Mouse (Mus musculus) kidney, postnatal 0 days (tissue): ENCODE measurements around the gene Kif1c. TPM values are rescaled to one million over a fixed set of nuclear protein-coding genes. Genes with fewer than 3 reads are reported as not detected.

Source experiments
- ATAC-seq: fragments of 200-750 bp; cut with Nextera tagmentation; replicated peaks from 2 replicates; pipeline ENCODE4 v1.8.0; 2017; ENCODE audit warnings: low read depth, moderate number of reproducible peaks, moderate TSS enrichment, moderate library complexity; ENCODE audit not compliant: low FRiP score
- DNase-seq: peaks from one replicate; pipeline ENCODE4 v3.0.0-alpha.2; 2016; ENCODE audit warnings: low spot score
- H3K27ac ChIP-seq: fragments of 300-500 bp; sonication (generic); 2 replicates; pipeline ENCODE4 v1.5.1; 2014; ENCODE audit warnings: mild to moderate bottlenecking
- H3K27me3 ChIP-seq: fragments of 300-500 bp; sonication (generic); 2 replicates; pipeline ENCODE4 v1.6.1; 2014; ENCODE audit warnings: low read length, mixed read lengths; ENCODE audit not compliant: insufficient read depth
- H3K36me3 ChIP-seq: fragments of 300-500 bp; sonication (generic); 2 replicates; pipeline ENCODE4 v1.6.1; 2014; ENCODE audit warnings: low read length, mixed read lengths; ENCODE audit not compliant: insufficient read depth
- H3K4me1 ChIP-seq: fragments of 300-500 bp; sonication (generic); replicated peaks from 2 replicates; pipeline ENCODE4 v1.6.1; 2014; ENCODE audit warnings: antibody characterized with exemption, low read length, mixed read lengths; ENCODE audit not compliant: insufficient read depth
- H3K4me2 ChIP-seq: fragments of 300-500 bp; sonication (generic); 2 replicates; pipeline ENCODE4 v1.6.1; 2014; ENCODE audit warnings: mild to moderate bottlenecking, low read length, moderate library complexity, mixed read lengths
- H3K4me3 ChIP-seq: fragments of 300-500 bp; sonication (generic); replicated peaks from 2 replicates; pipeline ENCODE4 v1.5.1; 2014; ENCODE audit warnings: low read depth, low read length
- H3K9ac ChIP-seq: fragments of 300-500 bp; sonication (generic); 2 replicates; pipeline ENCODE4 v1.6.1; 2014; ENCODE audit warnings: low read depth, low read length
- H3K9me3 ChIP-seq: fragments of 300-500 bp; sonication (generic); replicated peaks from 2 replicates; pipeline ENCODE4 v1.6.1; 2016; ENCODE audit warnings: low read length, inconsistent platforms, mixed read lengths
- CTCF ChIP-seq: IDR thresholded peaks from 2 replicates; pipeline ENCODE4 v1.5.1; 2016; ENCODE audit warnings: antibody characterized with exemption, low read depth, mild to moderate bottlenecking, moderate library complexity
- WGBS: fragments of 180-500 bp; shearing (Covaris S2); extraction: QIAGEN DNeasy Blood & Tissue Kit; methylation state at CpG from one replicate; pipeline ENCODE4 v1.1.7; 2014; 5-methylcytosine and 5-hydroxymethylcytosine counted together
- polyA plus RNA-seq: library from polyadenylated mRNA; unstranded; fragments of >200 nt; fragmentation: Nextera tagmentation; extraction: Ambion mirVana; gene quantifications from 2 replicates; pipeline ENCODE4 v1.2.1, GENCODE M21; 2015

The Kif1c gene
- polyA plus RNA-seq, 1 experiment from 2014 or later, result 3.5 TPM

DNA sequence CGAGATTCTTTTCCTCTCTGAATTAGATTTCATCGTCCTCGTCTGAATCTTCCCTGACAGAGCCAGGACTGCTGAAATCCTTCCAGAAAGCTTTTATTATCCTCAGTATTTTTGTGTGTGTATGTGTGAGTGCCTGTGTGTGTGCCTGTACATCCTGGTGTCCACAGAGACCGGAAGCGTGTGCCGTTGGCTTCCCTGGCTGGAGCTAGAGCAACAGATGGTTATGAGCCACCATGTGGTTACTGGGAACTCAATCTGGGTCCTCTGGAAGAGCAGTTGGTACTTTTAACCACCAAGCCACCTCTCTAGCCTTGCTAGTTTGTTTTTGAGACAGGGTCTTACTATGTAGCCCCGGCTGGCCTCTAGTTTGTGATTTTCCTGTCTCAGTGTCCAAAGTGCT is 41.8 kb downstream of the Kif1c start:
- no peaks in the 10 kb centered on the region for H3K27me3 ChIP-seq
- 83% methylated on average over 7 of the region's 7 CpGs for WGBS
- ATAC-seq (no peak), DNase-seq (no peak)
- no peaks in the 10 kb centered on the region for H3K4me1 ChIP-seq
- H3K9me3 ChIP-seq, result no peaks in the 10 kb centered on the region
- no peak for TF ChIP-seq CTCF
- no peaks in the 10 kb centered on the region for H3K36me3 ChIP-seq
- no peak overlapping the region for H3K4me3 ChIP-seq
- no peak overlapping the region for H3K4me2 ChIP-seq
- no peak overlapping the region for H3K27ac ChIP-seq
- no peak overlapping the region for H3K9ac ChIP-seq

DNA sequence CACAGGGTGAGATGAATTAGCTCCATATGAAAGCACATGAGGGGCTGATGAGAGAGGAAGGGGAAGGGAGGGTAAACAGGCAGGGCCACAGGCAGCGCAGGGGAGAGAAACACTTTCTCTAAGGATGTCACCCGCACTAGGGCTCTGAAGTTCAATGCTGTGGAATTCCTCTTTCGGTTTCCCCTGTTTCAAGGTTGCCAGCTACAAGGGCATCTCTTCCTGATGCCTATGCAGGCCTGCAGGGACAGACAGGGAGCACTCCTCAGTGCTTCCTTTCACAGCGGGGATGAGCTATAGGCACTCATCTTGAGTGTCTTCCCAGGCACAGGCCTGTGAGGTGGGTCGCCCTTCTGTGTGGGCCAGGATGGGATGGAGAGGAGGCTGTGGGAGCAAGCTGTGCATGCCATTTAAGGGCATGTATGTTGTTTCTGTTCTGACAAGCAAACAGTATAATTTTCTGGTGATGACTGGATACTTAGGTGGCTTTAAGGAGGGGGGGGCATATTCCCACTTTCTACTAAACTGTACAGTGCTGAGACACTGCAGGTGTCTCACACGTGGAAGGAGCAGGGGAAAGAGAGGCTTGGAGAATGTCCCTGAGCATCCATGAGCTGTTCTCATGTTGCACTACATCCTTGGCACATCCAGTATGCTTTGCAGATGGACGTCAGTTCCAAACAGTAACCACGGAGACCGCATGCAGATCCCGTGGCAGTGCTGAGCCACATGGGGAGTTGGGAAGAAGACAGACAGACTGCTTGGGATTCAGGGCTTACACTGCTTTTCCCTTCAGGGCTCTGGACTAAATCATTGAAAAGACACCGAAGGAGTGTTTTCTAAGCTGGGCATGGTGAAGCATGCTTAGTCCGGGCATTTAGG is 42.5 kb downstream of the Kif1c start:
- WGBS, result 82% methylated on average over 12 of the region's 12 CpGs
- H3K27ac ChIP-seq, result no peak overlapping the region
- no peak for TF ChIP-seq CTCF
- H3K36me3 ChIP-seq, result no peaks in the 10 kb centered on the region
- no peak overlapping the region for H3K4me3 ChIP-seq
- no peak overlapping the region for H3K4me2 ChIP-seq
- no peak for ATAC-seq
- no peaks in the 10 kb centered on the region for H3K9me3 ChIP-seq
- no peaks in the 10 kb centered on the region for H3K27me3 ChIP-seq
- H3K4me1 ChIP-seq, result no peaks in the 10 kb centered on the region
- DNase-seq, result no peak
- no peak overlapping the region for H3K9ac ChIP-seq

DNA sequence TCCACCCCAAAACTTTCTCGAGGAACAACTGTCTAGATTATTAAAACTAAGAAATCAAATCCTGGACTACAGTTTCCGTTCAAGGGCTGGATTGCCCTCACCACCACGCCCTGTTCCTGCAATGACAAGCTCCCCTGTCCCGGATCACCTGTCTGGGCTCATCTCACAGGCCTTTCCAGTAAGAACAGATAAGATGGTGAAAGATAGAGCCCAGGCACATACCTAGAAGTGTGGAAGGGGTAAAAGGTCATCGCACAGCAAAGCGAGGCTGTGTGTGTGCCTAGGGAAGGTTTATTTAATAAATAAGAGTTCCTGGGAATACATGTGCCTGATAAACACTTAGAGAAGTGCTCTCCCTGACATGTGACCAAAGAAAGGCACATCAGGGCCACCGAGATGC is 45.3 kb downstream of the Kif1c start:
- H3K36me3 ChIP-seq, result no peaks in the 10 kb centered on the region
- 80% methylated on average over 7 of the region's 7 CpGs for WGBS
- no peak overlapping the region for H3K4me2 ChIP-seq
- H3K9me3 ChIP-seq, result no peaks in the 10 kb centered on the region
- H3K4me1 ChIP-seq, result no peaks in the 10 kb centered on the region
- no peak overlapping the region for H3K27ac ChIP-seq
- H3K4me3 ChIP-seq, result no peak overlapping the region
- ATAC-seq (no peak), DNase-seq (no peak)
- no peaks in the 10 kb centered on the region for H3K27me3 ChIP-seq
- H3K9ac ChIP-seq, result no peak overlapping the region
- no peak for TF ChIP-seq CTCF

DNA sequence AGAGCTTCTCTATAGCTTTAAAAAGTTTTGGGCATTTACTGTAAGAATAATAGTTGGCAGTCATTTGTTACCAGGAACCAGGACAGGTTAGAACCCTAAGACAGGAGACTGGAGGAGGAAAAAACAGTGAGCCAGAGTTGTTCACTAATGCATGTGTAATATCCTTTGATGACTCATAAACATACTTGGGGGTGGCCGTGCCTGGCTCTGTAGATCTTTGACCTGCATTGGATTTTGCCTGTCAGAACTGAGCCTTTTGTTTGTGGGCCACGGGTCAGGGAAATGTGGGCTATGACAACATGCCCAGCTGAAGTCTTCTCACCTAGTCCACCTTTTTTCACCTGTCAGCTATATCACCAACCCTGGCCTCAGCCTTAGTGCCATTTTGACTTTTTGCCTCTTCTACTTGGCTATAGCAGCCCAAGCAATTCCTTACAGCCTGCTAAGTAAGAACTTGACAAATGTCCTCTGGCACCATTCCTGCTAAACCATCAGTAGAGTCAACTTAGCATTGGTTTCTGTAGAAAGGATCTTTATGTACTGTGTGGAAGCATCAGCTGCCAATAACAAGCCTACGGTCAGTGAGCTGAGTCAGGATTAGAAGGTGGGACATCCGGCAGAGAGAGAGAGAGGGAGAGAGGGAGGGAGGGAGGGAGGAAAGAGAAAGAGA is 47.7 kb downstream of the Kif1c start:
- no peaks in the 10 kb centered on the region for H3K27me3 ChIP-seq
- WGBS, result 77% methylated on average over 4 of the region's 4 CpGs
- H3K9ac ChIP-seq, result no peak overlapping the region
- no peak for ATAC-seq
- no peak for DNase-seq
- no peaks in the 10 kb centered on the region for H3K4me1 ChIP-seq
- H3K4me2 ChIP-seq, result no peak overlapping the region
- no peaks in the 10 kb centered on the region for H3K36me3 ChIP-seq
- no peak overlapping the region for H3K4me3 ChIP-seq
- TF ChIP-seq CTCF, result no peak
- no peak overlapping the region for H3K27ac ChIP-seq
- H3K9me3 ChIP-seq, result no peaks in the 10 kb centered on the region

DNA sequence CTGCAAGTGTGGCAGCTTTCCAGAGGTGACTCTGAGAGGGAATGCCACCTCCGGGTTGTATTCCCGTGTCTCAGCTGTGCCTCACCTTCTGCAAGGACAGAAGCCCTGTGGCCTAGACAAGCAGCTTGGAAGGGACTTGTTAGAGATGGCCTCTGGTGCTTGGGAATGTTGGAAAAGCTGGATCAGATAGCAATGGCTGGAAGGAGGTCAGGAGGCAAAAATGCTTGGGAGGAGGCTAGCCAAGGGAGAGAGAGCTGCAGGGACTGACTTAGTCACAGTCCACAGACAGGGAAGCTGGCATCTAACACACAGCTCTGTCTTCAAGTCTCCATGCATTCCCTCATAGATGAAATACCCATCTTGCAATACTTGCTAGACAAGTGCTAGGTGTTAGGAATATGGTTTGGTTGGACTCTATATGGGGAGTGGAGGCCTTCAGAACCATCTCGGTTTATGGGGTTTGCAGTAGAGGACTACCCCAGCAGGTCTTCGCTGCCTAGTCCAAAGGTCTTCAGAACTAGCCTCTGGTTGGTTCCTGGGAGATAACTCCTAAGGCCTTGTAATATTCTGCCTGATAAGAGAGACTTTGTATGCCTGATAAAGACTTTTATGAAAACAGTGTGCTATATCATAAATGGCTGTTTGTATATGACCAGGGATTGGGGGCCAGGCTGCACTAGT is 52.1 kb downstream of the Kif1c start:
- no peak overlapping the region for H3K4me3 ChIP-seq
- H3K4me2 ChIP-seq, result no peak overlapping the region
- no peak for ATAC-seq
- H3K4me1 ChIP-seq, result no peaks in the 10 kb centered on the region
- no peaks in the 10 kb centered on the region for H3K27me3 ChIP-seq
- no peak for DNase-seq
- no peaks in the 10 kb centered on the region for H3K36me3 ChIP-seq
- TF ChIP-seq CTCF, result no peak
- H3K27ac ChIP-seq, result no peak overlapping the region
- no peak overlapping the region for H3K9ac ChIP-seq
- H3K9me3 ChIP-seq, result no peaks in the 10 kb centered on the region
- 85% methylated on average over 4 of the region's 4 CpGs for WGBS

DNA sequence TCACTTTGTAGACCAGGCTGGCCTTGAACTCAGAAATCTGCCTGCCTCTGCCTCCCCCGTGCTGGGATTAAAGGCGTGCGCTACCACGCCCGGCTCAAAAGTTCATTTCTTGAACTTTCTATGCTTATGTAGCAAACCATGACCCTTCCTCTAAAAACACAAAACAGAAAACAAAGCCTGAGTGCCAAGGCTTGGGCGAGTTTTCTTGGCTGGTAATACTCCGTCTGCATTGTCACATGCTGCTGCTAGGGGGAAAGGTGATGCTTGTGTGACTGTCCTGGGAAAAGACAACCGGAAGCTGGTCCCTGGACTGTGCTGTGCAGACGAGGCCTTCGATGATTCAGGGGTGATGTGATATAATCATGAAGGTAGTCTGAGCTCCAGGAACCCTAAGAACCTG is 52.8 kb downstream of the Kif1c start:
- Histone ChIP-seq H3K27me3 (no peaks in the 10 kb centered on the region), H3K9ac (no peak overlapping the region), H3K4me1 (no peaks in the 10 kb centered on the region), H3K4me3 (no peak overlapping the region), H3K27ac (no peak overlapping the region), H3K4me2 (no peak overlapping the region), H3K36me3 (no peaks in the 10 kb centered on the region), H3K9me3 (no peaks in the 10 kb centered on the region)
- no peak for TF ChIP-seq CTCF
- WGBS, result 90% methylated on average over 10 of the region's 10 CpGs
- no peak for DNase-seq
- no peak for ATAC-seq
